Mouse (Mus musculus) regulatory T cell (primary cell): ENCODE measurements around the gene Pcsk5.

ENCODE experiments used
- in situ Hi-C: fragments of 300-600 bp; cut with MboI, MseI; formaldehyde crosslinking; loops from one replicate; pipeline ENCODE4 v1.15.1; 2025; ENCODE audit warnings: high pct_unique_total_duplicates

The Pcsk5 gene

GRCm38 (mm10) chr19:17744474-17745069 lies 92.9 kb downstream of the Pcsk5 start:
- in situ Hi-C loops, result no loop called here

GRCm38 (mm10) chr19:17741465-17741864 lies 96.0 kb downstream of the Pcsk5 start:
- in situ Hi-C loops, result no loop called here

- in situ Hi-C loops, result no loop called here
Observed at GRCm38 (mm10) chr19:17732676-17733277, 104.7 kb downstream of the Pcsk5 start.

- in situ Hi-C loops, result no loop called here
Observed at GRCm38 (mm10) chr19:17717066-17717465, 120.4 kb downstream of the Pcsk5 start.

- in situ Hi-C loops, result no loop called here
Observed at GRCm38 (mm10) chr19:17715281-17715955, 122.0 kb downstream of the Pcsk5 start.

- in situ Hi-C loops, result no loop called here
Observed at GRCm38 (mm10) chr19:17691626-17692025, 145.8 kb downstream of the Pcsk5 start.

GRCm38 (mm10) chr19:17678371-17678770 lies 159.1 kb downstream of the Pcsk5 start:
- in situ Hi-C loops, result no loop called here

GRCm38 (mm10) chr19:17662676-17663075 lies 174.8 kb downstream of the Pcsk5 start:
- in situ Hi-C loops, result no loop called here

- in situ Hi-C loops, result no loop called here
Observed at GRCm38 (mm10) chr19:17662271-17662670, 175.2 kb downstream of the Pcsk5 start.

- in situ Hi-C loops, result no loop called here
Observed at GRCm38 (mm10) chr19:17659321-17659720, 178.1 kb downstream of the Pcsk5 start.

GRCm38 (mm10) chr19:17650831-17651502 lies 186.5 kb downstream of the Pcsk5 start:
- in situ Hi-C loops, result no loop called here

GRCm38 (mm10) chr19:17649967-17650366 lies 187.5 kb downstream of the Pcsk5 start:
- in situ Hi-C loops, result no loop called here

- in situ Hi-C loops, result no loop called here
Observed at GRCm38 (mm10) chr19:17643128-17643797, 194.2 kb downstream of the Pcsk5 start.

- in situ Hi-C loops, result no loop called here
Observed at GRCm38 (mm10) chr19:17635984-17636383, 201.4 kb downstream of the Pcsk5 start.

- in situ Hi-C loops, result no loop called here
Observed at GRCm38 (mm10) chr19:17615646-17616045, 221.8 kb downstream of the Pcsk5 start.

GRCm38 (mm10) chr19:17606510-17606909 lies 230.9 kb downstream of the Pcsk5 start:
- in situ Hi-C loops, result no loop called here

- in situ Hi-C loops, result no loop called here
Observed at GRCm38 (mm10) chr19:17606093-17606492, 231.3 kb downstream of the Pcsk5 start.

GRCm38 (mm10) chr19:17603322-17603721 lies 234.1 kb downstream of the Pcsk5 start:
- in situ Hi-C loops, result no loop called here

GRCm38 (mm10) chr19:17600347-17600746 lies 237.1 kb downstream of the Pcsk5 start:
- in situ Hi-C loops, result no loop called here

GRCm38 (mm10) chr19:17592790-17593189 lies 244.6 kb downstream of the Pcsk5 start:
- in situ Hi-C loops, result loop anchor here (5.0 kb wide), 1 partner anchor 95 kb away; no protein-coding TSS in a partner anchor

GRCm38 (mm10) chr19:17591335-17591734 lies 246.1 kb downstream of the Pcsk5 start:
- in situ Hi-C loops, result loop anchor here (5.0 kb wide), 1 partner anchor 96 kb away; no protein-coding TSS in a partner anchor

GRCm38 (mm10) chr19:17590314-17590713 lies 247.1 kb downstream of the Pcsk5 start:
- in situ Hi-C loops, result loop anchor here (5.0 kb wide), 1 partner anchor 97 kb away; no protein-coding TSS in a partner anchor
